Mouse (Mus musculus): Measurements from ENCODE around the gene Pkd1.

Pkd1 gene

DNA sequence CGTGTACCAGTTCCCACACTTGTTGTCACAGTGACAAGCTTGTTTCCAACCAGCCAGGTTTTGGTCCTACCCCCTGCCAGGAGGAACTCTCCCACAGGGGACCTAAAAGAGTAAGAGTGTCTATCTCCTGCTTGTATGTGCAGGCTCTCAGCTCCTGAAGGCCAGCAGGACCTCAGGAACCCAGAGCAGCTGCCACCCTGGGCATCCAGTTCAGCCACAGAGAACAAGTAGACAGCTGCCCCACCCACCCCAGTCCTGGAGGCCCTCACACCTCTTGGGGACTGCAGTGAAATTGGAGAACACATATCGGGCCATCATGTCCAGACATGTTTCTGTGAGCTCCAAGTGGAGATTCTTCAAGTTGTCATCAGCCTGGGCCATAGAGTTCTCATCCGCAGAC lies 54.9 kb downstream of the Pkd1 start:
- no peak for DNase-seq (ENCODE audit: low read depth)

DNA sequence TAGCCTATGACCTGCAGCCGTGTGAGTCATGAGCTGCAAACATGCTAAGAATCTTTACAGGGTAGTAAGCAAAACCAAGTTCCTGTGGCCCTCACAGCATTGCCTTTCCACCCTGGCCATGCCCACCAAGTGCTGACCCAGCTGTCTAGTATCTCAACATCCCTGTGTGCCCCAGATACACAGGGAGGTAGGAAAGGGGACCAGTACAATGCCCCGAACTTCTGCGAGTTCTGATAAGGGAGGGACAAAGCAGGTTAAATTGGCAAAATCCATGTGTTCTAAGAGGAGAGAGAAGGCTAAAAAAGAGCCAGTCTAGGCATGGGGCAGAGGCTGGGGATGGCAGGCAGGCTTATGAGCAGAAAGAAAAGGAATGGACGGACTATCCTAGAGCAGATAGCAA lies 58.7 kb downstream of the Pkd1 start:
- no peak for DNase-seq (ENCODE audit: low read depth)

GRCm38 (mm10) chr17:24608874-24609273 lies 59.2 kb downstream of the Pkd1 start:
- no peak for DNase-seq (ENCODE audit: low read depth)

GRCm38 (mm10) chr17:24610711-24611110 lies 61.1 kb downstream of the Pkd1 start:
- no peak for DNase-seq (ENCODE audit: low read depth)

DNA sequence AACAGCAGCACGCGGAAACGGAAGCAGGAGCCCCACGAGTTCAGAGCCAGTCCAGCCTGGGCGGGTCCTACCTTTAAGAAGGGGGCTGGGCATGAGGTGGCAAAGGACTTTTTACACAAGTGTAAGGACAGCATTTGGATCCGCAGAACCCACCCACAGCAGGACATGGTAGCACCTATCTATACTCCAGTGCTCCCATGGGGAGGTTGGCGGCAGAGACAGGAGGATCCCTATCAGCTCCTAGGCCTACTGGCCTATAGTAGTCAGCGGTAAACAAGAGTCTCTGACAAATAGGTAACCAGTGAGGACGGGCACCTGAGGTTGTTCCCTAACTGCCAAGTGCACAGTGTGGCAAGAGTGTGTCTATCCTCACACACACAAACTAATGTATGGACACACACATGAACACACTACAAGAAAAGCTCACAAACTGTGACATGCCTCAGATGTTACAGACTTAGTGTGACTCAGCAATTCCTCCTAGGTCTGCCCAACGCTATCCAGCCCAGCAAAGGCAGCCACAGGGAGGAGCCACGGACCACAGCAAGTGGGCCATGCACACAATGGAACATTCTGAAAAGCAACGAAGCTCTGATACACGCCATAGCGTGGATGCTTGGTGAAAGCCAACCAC lies 68.0 kb downstream of the Pkd1 start:
- peak; percentile 59 for DNase-seq (ENCODE audit: low read depth)

GRCm38 (mm10) chr17:24625472-24625871 lies 75.8 kb downstream of the Pkd1 start:
- DNase-seq (ENCODE audit: low read depth): no peak

DNA sequence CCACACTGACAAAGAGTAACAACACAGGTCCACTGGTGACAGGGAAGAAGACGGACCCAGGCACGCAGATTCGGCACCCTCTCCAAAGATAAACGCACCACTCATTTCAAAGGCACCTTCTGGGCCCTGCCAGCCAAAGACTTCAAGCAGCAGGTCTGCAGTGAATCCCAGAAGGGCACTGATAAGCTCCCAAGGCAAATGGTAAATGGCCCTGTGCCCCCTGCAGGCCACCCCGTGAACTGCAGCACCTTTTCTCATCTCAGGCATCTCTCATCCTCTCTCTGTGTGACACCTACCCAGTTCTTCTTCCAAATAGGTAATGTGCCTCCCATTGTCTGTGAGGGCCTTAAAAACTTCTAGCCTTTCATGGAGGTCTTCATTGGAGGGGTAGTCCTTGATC lies 79.0 kb downstream of the Pkd1 start:
- peak; percentile 84 for DNase-seq (ENCODE audit: low read depth)

DNA sequence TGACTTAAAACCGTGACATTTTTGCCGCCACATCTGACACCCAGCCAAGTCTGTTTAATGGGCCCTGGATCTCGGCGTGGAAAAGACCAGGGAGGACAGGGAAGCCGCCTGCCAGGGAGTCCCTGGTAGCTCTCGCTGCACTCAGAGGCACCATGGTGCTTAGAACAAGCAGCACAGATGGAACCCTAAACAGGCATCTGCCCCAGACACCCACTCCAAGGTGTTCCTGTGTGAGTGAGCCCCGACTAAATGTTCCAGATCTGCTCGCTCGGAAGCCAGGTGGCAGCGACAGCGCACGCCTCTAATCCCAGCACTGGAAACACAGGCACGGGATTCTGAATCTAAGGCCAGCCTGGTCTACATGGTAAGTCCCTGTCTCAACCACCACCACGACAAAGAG lies 80.4 kb downstream of the Pkd1 start:
- no peak for DNase-seq (ENCODE audit: low read depth)

- peak; percentile 83 for DNase-seq (ENCODE audit: low read depth)
Measured at GRCm38 (mm10) chr17:24632167-24632812, 82.7 kb downstream of the Pkd1 start, which contains the start of the genes Tsc2 and Nthl1. Tsc2 (minus strand) TSS chr17:24632630. Nthl1 (plus strand) TSS chr17:24632680.

GRCm38 (mm10) chr17:24632813-24633449 lies 83.3 kb downstream of the Pkd1 start:
- DNase-seq (ENCODE audit: low read depth): no peak

DNA sequence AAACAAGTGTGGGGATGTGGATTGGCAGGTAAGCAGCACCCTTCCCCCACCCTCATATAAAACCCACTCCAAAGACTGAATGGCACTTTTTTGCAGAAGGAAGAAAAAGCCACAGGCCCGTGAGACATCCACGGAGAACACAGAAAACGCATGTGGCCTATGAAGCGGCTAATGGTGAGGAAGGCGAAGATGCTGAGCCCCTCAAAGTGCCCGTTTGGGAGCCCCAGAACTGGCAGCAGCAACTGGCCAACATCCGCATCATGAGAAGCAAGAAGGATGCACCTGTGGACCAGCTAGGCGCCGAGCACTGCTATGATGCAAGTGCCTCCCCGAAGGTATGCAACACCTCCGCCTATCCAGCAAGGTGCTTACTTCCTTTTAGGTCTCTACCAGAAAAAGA lies 84.2 kb downstream of the Pkd1 start:
- DNase-seq (ENCODE audit: low read depth): no peak

DNA sequence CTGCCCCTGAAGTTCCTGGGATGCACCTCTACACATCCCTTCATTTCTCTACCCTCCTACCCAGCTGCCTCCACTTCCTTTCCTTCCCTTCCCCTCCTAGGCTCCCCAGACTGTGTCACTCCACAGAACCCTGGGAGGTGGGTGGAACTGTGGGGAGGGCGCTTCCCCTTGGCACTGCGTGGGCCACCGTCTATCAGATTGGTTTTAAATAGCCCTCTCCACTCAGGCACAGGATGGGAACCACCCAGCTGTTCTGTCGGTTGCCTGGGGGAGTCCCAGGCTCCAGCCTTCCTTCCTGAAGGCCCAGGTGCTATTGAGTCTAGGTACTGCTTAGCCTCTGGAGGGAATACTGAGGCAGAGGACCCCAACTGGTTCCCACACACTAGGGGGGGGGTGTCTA lies 85.4 kb downstream of the Pkd1 start:
- no peak for DNase-seq (ENCODE audit: low read depth)

- no peak for DNase-seq (ENCODE audit: low read depth)
Measured at GRCm38 (mm10) chr17:24635694-24636093, 86.1 kb downstream of the Pkd1 start.

GRCm38 (mm10) chr17:24636781-24637481 lies 87.3 kb downstream of the Pkd1 start:
- DNase-seq (ENCODE audit: low read depth): peak; percentile 28

- no peak for DNase-seq (ENCODE audit: low read depth)
Measured at GRCm38 (mm10) chr17:24638214-24638613, 88.6 kb downstream of the Pkd1 start.

- DNase-seq (ENCODE audit: low read depth): no peak
Measured at GRCm38 (mm10) chr17:24638840-24639239, 89.2 kb downstream of the Pkd1 start.

GRCm38 (mm10) chr17:24639571-24639988 lies 89.9 kb downstream of the Pkd1 start:
- no peak for DNase-seq (ENCODE audit: low read depth)

DNA sequence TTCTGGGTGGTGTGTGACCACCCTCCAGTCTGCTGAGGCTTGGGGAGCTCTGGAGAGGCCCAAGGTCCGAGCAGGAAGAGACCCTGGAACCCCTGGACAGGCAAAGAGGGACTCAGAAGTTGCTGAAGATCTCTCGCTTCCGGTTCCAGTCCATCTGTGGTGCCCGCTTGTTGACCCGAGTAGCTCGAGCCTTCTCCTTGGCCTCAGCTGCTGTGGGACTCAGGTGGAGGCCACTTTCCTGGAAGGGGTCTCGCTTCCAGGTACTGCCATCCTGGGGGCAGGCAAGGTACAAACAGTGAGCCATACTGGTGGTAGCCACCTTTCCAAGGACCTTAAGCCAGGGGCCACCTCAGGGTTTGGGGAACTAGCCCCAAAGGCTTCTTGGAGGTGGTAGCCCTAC lies 90.5 kb downstream of the Pkd1 start:
- no peak for DNase-seq (ENCODE audit: low read depth)

GRCm38 (mm10) chr17:24640581-24640980 lies 90.9 kb downstream of the Pkd1 start:
- no peak for DNase-seq (ENCODE audit: low read depth)

DNA sequence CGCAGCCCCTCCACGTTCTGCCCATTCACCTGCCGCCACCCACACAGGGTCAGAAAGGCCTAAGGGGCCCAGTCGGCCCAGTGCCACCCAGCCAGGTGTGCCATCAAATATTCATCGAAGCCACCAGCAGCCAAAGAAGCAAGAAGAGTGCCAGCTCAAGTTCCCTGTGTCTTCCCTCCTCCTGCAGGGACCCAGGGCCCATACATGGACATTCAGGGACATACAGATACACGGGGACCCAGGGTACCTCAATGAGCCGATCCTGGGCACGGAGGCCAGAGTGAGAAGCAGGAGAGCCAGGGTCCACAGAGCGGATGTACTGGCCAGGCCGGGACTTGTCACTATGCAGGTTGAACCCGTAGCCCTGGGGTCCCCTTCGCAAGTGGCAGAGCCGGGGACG lies 92.3 kb downstream of the Pkd1 start:
- no peak for DNase-seq (ENCODE audit: low read depth)

DNA sequence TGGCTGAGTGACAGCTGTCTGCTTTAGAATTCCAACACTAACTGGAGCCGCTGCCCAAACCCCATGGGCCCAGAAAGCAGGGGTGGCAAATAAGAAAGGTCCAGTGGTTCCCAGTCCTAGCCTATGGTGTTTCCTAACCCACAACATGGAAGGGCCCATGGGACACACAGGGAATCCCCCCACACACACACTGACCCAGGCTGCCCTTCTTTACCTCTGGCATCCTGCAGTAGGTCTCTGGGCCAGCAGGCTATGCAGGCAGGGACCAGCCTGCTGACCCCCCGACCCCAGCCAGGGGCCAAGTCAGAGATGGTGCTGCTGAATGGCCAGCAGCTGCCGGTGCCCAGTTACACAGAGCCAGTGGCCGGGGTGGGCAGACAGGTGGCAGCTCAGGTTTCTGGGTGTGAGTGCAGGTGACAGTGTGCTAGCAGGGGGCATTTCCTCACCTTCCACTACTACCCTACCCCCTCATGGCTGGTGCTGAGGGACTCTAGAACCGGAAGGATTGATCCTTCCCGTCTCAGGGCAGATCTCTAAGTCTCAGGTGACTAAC lies 93.2 kb downstream of the Pkd1 start:
- no peak for DNase-seq (ENCODE audit: low read depth)

DNA sequence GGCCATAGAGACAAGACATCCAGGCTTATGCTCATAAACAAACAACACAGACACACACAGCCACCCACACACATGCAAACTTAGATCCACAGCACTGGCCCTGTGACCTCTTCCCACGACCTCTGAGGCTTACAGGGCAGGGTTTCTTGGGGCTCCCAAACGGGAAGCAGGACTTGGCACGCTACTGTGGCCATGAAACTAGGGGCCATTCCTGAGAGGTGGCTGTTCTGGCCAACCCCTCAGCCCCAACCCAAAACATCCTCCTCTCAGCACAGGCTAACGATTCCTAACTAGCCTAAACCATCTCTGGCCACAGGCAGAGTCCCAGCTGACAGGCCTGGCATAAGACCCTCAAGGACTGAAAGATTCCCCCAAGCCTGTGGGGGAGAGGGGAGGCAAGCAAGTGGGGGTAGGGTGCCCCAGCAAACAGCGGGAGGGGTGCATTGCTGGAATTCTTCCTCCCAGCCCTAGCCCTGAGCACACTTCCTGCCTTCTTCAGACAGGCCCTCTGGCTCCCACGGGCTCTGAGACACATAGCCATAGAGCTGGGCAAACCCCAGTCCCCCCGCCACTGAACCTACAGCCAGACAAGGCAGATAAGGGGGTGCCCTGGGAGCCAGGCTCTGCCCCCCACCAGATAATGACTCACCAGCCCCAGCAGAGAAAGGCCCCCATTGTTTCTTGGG lies 94.5 kb downstream of the Pkd1 start:
- DNase-seq (ENCODE audit: low read depth): no peak
